Mouse (Mus musculus) liver, embryonic 11.5 days (tissue): ENCODE data around the gene Dlgap3. TPM values are rescaled to one million over a fixed set of nuclear protein-coding genes. Genes with fewer than 3 reads are reported as not detected.

ENCODE experiments used
- ATAC-seq: fragments of 200-750 bp; cut with Nextera tagmentation; replicated peaks from 2 replicates; pipeline ENCODE4 v1.8.0; 2017; ENCODE audit warnings: moderate number of reproducible peaks, mild to moderate bottlenecking, moderate TSS enrichment, moderate library complexity; ENCODE audit not compliant: low FRiP score
- DNase-seq: peaks from one replicate; pipeline ENCODE4 v3.0.0-alpha.2; 2017; ENCODE audit warnings: low spot score
- H3K27ac ChIP-seq: fragments of 300-500 bp; sonication (generic); 2 replicates; pipeline ENCODE4 v1.5.1; 2014; ENCODE audit warnings: mild to moderate bottlenecking, low read depth, low read length, control low read depth
- H3K27me3 ChIP-seq: fragments of 300-500 bp; sonication (generic); replicated peaks from 2 replicates; pipeline ENCODE4 v1.6.1; 2014; ENCODE audit warnings: low read length, mixed read lengths; ENCODE audit not compliant: control insufficient read depth, insufficient read depth
- H3K36me3 ChIP-seq: fragments of 300-500 bp; sonication (generic); 2 replicates; pipeline ENCODE4 v1.6.1; 2014; ENCODE audit warnings: mild to moderate bottlenecking, low read length, moderate library complexity, mixed read lengths; ENCODE audit not compliant: control insufficient read depth, insufficient read depth
- H3K4me1 ChIP-seq: fragments of 300-500 bp; sonication (generic); replicated peaks from 2 replicates; pipeline ENCODE4 v1.6.1; 2014; ENCODE audit warnings: low read length, mixed read lengths; ENCODE audit not compliant: control insufficient read depth, insufficient read depth
- H3K4me2 ChIP-seq: fragments of 300-500 bp; sonication (generic); 2 replicates; pipeline ENCODE4 v1.6.1; 2014; ENCODE audit warnings: mild to moderate bottlenecking, control low read depth, moderate library complexity
- H3K4me3 ChIP-seq: fragments of 300-500 bp; sonication (generic); 2 replicates; pipeline ENCODE4 v1.5.1; 2014; ENCODE audit warnings: low read depth, low read length, control low read depth
- H3K9ac ChIP-seq: fragments of 300-500 bp; sonication (generic); 2 replicates; pipeline ENCODE4 v1.6.1; 2014; ENCODE audit warnings: low read depth, low read length, control low read depth
- H3K9me3 ChIP-seq: fragments of 300-500 bp; sonication (generic); 2 replicates; pipeline ENCODE4 v1.6.1; 2016; ENCODE audit warnings: low read length, inconsistent platforms, mixed read lengths; ENCODE audit not compliant: control insufficient read depth
- WGBS: fragments of 180-500 bp; shearing (Covaris S2); extraction: QIAGEN DNeasy Blood & Tissue Kit; methylation state at CpG from one replicate; pipeline ENCODE4 v1.1.7; 2014; 5-methylcytosine and 5-hydroxymethylcytosine counted together
- polyA plus RNA-seq: library from polyadenylated mRNA; unstranded; fragments of >200 nt; fragmentation: Nextera tagmentation; extraction: Ambion mirVana; gene quantifications from 2 replicates; pipeline ENCODE4 v1.2.1, GENCODE M21; 2014

Gene Dlgap3
- polyA plus RNA-seq, 1 experiment from 2014 or later: 1.4 TPM

DNA sequence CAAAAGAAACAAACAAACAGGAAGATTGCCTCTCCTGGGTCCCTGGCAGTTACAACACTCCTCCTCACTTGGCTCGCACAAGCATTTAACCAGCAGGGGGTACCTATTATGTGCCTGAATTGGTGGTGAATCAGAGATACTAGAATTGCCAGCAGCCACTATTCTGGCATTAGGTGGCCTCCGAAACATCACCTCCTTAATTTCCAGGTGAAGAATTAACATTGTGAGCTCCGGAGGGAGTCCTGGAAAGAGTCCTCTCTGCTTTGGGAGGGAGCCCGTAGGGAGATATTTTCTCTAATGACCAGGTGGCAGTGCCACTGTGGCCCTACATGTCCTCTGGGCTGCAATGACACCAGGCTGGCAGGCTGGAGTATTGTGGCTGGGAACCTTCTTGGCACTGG lies 47.2 kb downstream of the Dlgap3 start:
- Histone ChIP-seq H3K9ac (no peak overlapping the region), H3K9me3 (no peaks in the 10 kb centered on the region), H3K27ac (no peak overlapping the region), H3K27me3 (peaks cover 16% of the 10 kb centered on the region), H3K4me2 (no peak overlapping the region), H3K36me3 (no peaks in the 10 kb centered on the region), H3K4me1 (no peaks in the 10 kb centered on the region), H3K4me3 (no peak overlapping the region)
- WGBS: 68% methylated on average over 4 of the region's 4 CpGs
- DNase-seq: no peak
- ATAC-seq: no peak

GRCm38 (mm10) chr4:127217048-127217447 lies 48.0 kb downstream of the Dlgap3 start:
- no peak overlapping the region for H3K9ac ChIP-seq
- no peak for ATAC-seq

DNA sequence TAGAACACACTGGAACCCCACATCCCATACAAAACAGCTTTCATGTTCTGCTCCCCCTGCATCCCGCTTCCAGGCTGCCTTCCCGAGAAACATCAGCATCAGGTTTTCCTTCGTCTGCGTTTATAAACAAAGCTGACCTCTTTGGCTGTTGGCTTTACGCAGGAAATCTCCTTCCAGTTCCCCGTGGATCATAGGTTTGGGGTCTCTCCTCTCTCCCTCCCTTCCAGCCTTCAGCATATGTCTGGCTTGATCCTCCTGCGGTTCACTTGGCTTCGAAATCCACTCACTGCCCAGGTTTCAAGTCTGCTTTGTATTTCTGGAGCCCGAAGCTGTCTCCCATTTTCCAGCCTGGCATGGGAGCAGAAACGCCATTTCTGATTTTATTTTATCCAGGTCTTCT lies 54.3 kb downstream of the Dlgap3 start:
- H3K27ac ChIP-seq: no peak overlapping the region
- no peak overlapping the region for H3K4me3 ChIP-seq
- no peaks in the 10 kb centered on the region for H3K9me3 ChIP-seq
- H3K36me3 ChIP-seq: no peaks in the 10 kb centered on the region
- DNase-seq (no peak), ATAC-seq (no peak)
- WGBS: 42% methylated on average over 10 of the region's 10 CpGs
- peaks cover 50% of the 10 kb centered on the region for H3K27me3 ChIP-seq
- no peak overlapping the region for H3K9ac ChIP-seq
- H3K4me1 ChIP-seq: no peaks in the 10 kb centered on the region
- H3K4me2 ChIP-seq: no peak overlapping the region

More at GRCm38 (mm10) chr4:127217048-127217447, 48.0 kb downstream of the Dlgap3 start:
- Histone ChIP-seq H3K27ac (no peak overlapping the region), H3K27me3 (peaks cover 16% of the 10 kb centered on the region), H3K4me1 (no peaks in the 10 kb centered on the region), H3K9me3 (no peaks in the 10 kb centered on the region), H3K36me3 (no peaks in the 10 kb centered on the region), H3K4me3 (no peak overlapping the region), H3K4me2 (no peak overlapping the region)
- no peak for DNase-seq
- WGBS: 67% methylated on average over 11 of the region's 11 CpGs

- H3K4me3 ChIP-seq: no peak overlapping the region
- H3K27ac ChIP-seq: no peak overlapping the region
- H3K9ac ChIP-seq: no peak overlapping the region
- peaks cover 50% of the 10 kb centered on the region for H3K27me3 ChIP-seq
- H3K9me3 ChIP-seq: no peaks in the 10 kb centered on the region
- no peak for DNase-seq
- no peaks in the 10 kb centered on the region for H3K4me1 ChIP-seq
- no peak for ATAC-seq
- no peaks in the 10 kb centered on the region for H3K36me3 ChIP-seq
- H3K4me2 ChIP-seq: no peak overlapping the region
- 54% methylated on average over 4 of the region's 4 CpGs for WGBS
These were observed 54.8 kb downstream of the Dlgap3 start for GRCm38 (mm10) chr4:127223755-127224154.

GRCm38 (mm10) chr4:127224444-127225100 lies 55.6 kb downstream of the Dlgap3 start:
- no peak overlapping the region for H3K27ac ChIP-seq
- no peak overlapping the region for H3K4me2 ChIP-seq
- H3K36me3 ChIP-seq: no peaks in the 10 kb centered on the region
- no peak overlapping the region for H3K9ac ChIP-seq
- no peaks in the 10 kb centered on the region for H3K4me1 ChIP-seq
- WGBS: 26% methylated on average over 19 of the region's 19 CpGs
- no peak overlapping the region for H3K4me3 ChIP-seq
- H3K9me3 ChIP-seq: no peaks in the 10 kb centered on the region
- no peak for ATAC-seq
- peaks cover 54% of the 10 kb centered on the region for H3K27me3 ChIP-seq
- no peak for DNase-seq

GRCm38 (mm10) chr4:127226067-127226466 lies 57.1 kb downstream of the Dlgap3 start:
- ATAC-seq: no peak
- WGBS: 54% methylated on average over 4 of the region's 4 CpGs

DNA sequence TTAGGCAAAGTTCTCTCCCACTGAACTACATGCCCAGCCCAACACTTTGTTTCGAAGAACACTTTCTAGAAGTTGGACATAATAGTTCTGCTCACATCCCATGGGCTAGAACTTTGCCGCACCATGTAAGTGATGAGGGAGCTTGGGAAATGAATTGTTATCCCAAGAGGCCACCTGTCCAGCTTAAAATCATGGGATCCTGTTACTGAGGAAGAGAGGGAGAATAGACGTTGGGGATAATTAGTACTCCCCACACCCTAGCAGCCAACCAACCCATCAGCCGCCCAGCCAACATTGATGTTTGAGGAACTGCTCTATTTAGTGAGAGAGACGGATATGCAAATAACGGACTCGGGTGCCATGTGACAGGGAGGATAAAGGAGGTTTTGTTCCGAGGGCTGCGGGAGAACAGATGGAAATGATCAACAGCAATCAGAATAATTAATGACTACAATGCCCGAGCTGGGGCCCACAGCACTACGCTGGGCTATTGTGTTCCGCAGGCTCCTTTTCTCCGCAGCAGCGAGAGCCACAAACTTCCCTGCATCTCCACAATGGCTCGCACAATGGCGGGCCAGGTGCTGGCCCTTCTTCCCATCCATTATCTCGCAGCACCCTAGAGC lies 58.2 kb downstream of the Dlgap3 start:
- ATAC-seq: no peak
- no peak overlapping the region for H3K9ac ChIP-seq
- 37% methylated on average over 17 of the region's 17 CpGs for WGBS
- peaks cover 54% of the 10 kb centered on the region for H3K27me3 ChIP-seq
- DNase-seq: no peak
- H3K27ac ChIP-seq: no peak overlapping the region
- H3K4me1 ChIP-seq: no peaks in the 10 kb centered on the region
- H3K36me3 ChIP-seq: no peaks in the 10 kb centered on the region
- no peak overlapping the region for H3K4me2 ChIP-seq
- no peak overlapping the region for H3K4me3 ChIP-seq
- no peaks in the 10 kb centered on the region for H3K9me3 ChIP-seq

More at GRCm38 (mm10) chr4:127226067-127226466, 57.1 kb downstream of the Dlgap3 start:
- H3K9ac ChIP-seq: no peak overlapping the region
- no peaks in the 10 kb centered on the region for H3K36me3 ChIP-seq
- no peak overlapping the region for H3K27ac ChIP-seq
- H3K4me2 ChIP-seq: no peak overlapping the region
- no peaks in the 10 kb centered on the region for H3K9me3 ChIP-seq
- H3K4me3 ChIP-seq: no peak overlapping the region
- peaks cover 54% of the 10 kb centered on the region for H3K27me3 ChIP-seq
- H3K4me1 ChIP-seq: no peaks in the 10 kb centered on the region
- DNase-seq: no peak

GRCm38 (mm10) chr4:127232028-127232427 lies 63.0 kb downstream of the Dlgap3 start:
- Histone ChIP-seq H3K4me3 (no peak overlapping the region), H3K36me3 (no peaks in the 10 kb centered on the region), H3K9ac (no peak overlapping the region), H3K27ac (no peak overlapping the region), H3K9me3 (no peaks in the 10 kb centered on the region), H3K4me2 (no peak overlapping the region), H3K4me1 (0 out of 2 replicates have a peak, but pooled peaks cover 6% of the 10 kb centered on the region), H3K27me3 (peaks cover 29% of the 10 kb centered on the region)
- DNase-seq: no peak
- 47% methylated on average over 6 of the region's 6 CpGs for WGBS
- ATAC-seq: no peak

GRCm38 (mm10) chr4:127232551-127232950 lies 63.5 kb downstream of the Dlgap3 start:
- H3K9me3 ChIP-seq: no peaks in the 10 kb centered on the region
- no peak overlapping the region for H3K27ac ChIP-seq
- 0 out of 2 replicates have a peak, but pooled peaks cover 6% of the 10 kb centered on the region for H3K4me1 ChIP-seq
- no peak overlapping the region for H3K4me3 ChIP-seq
- H3K27me3 ChIP-seq: peaks cover 29% of the 10 kb centered on the region
- ATAC-seq (no peak), DNase-seq (no peak)
- WGBS: 70% methylated on average over 5 of the region's 5 CpGs
- H3K9ac ChIP-seq: no peak overlapping the region
- no peaks in the 10 kb centered on the region for H3K36me3 ChIP-seq
- H3K4me2 ChIP-seq: no peak overlapping the region
